Mouse (Mus musculus) natural killer cell, adult 2 months (primary cell): ENCODE measurements around the gene Hdac9.

Experiments used
- DNase-seq, 2 experiments: peaks; one replicate each; pipeline ENCODE4 v3.0.0; 2022; ENCODE audit warnings: low spot score in 2 of 2

Gene Hdac9

DNA sequence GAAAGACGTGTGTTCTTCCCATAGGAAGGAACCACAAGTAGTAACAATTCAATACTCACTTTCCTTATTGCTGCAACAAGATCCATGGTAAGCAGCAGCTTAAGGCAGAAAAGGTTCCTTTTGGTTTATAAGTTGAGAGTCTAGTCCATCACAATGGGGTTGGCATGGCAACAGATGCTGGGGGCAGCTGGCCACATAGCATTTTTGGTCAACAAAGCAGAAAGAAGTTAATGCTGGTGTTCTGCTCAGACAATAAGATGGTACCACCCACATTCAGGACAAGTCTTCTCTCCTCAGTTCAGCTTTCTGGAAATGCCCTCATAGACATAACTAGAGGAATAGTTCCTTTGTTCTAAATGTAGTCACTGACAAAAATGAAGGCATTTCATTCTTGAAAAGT, at the start of gene Hdac9:
TSS of gene Hdac9 (minus strand) at position 101 of the 400 bp plus-strand sequence.
- no peak for DNase-seq

DNA sequence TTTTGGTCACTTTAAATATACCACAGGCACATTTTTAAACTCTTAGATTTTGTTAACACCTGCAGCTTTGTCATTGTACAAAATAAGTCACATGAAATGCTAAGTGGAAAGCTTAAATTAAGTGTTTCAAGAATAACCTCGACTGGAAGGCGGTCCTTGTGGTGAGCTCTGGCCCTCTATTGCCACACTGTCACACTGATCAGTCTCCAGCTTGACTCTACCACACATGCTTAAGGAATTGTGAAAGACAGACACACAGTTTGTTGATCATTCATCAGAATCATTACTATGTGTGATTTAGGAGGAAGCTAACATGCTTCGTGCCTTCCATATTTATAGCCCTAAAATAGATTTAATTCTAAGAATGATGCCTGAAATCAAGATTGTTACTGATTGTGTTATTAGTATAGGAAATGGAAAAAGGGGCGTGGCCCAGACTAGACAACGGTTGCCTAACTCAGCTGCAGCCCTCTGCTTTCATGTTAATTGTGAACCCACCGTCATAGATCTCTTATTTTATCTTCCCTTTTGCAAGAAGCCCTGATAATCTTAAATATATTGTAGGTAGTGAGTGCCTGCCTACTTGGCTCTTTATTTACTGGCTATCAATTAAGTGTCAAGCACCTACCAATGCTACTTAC, 32.3 kb upstream of the Hdac9 start:
- no peak for DNase-seq

DNA sequence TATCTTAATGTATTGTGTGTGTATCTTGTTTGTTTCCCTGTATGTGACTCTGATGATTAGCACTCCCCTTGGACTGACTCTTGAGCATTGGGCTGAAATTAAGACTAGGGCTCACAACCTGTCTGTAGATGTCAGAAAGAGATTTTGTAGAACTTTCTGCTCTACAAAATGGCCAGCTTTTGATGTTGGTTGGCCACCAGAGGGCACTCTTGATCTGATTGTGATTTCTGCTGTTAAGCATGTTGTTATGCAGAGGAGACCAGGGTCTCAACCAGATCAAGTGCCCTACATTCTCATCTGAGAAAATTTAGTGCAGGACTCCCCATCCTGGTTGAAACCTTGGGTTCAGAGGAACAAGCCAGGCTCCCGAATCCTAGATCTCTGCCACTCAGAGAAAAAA, 21.0 kb upstream of the Hdac9 start:
- peak; percentile 5 to 13 for DNase-seq

DNA sequence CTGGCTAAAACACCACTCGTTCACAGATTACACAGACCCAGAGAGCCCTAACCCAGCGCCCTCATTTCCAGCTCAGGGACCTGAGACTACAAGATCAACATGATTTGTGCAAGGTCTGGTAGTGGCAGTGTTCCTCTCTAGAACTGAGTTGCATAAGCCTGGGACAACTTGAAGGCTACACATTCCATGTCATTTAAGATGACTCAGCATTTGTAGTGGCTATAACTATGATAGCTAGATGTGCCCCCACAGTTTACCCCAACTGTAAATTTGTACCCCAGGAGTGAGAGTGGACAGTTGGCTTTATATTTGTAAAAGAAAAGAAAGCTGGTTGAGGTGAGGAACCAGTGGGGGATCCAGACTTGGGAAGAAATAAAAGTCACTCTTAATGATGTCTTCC, 8.9 kb downstream of the Hdac9 start:
- no peak for DNase-seq

DNA sequence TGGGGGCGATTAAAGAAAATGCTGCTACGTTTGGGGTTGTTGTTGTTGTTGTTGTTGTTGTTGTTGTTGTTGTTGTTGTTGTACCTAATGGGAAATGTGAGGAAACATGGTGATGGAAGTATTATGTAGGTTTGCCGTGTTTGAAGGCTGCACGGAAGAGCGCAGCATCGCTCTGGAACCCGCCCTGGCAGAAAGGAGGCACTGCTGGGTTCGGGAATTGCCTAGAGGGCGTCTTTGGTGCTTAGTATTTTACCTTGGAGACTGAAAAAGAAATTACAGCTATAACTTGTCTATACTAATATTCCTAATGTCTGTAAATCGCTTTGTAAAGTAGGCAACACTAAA, 9.4 kb downstream of the Hdac9 start:
- no peak for DNase-seq

DNA sequence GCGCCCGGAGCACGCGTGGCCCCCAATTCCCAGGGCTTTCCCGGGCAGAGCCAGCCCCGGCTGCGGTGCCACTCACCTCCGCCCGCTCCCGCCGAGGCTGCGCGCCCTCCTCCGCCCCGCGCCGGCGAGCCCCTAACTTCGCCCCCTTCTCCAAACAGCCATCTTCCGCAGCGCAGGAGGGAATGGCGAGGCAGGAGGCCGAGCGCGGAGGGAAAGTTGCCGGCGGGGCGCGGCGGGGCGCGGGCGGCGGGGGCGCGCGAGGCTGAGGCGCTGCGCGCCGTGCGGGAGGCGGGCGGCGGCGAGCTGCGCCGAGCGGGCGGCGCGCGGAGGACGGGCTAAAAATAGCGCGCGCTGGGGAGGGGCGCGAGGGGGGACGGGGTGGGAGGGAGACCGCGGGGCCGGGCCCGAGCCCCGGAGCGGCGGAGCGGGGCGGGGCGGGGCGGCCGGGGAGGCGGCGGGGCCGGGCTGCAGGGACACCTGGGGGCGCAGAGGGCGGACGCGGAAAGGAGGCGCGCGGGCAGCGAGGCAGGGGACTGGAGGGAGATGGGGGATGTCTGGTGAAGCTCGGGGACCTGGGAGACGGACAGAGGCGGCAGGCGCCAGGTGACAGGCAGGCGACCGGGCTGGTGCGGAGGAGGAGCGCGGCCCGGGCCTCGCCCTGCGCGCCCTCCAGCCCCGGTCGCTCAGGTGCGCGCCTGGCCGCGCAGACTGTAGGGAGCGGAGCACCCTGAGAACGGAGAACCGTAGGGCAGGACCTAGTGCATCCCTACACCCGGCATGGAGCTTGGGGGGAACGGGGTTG, 10.0 kb downstream of the Hdac9 start:
- DNase-seq: no peak

DNA sequence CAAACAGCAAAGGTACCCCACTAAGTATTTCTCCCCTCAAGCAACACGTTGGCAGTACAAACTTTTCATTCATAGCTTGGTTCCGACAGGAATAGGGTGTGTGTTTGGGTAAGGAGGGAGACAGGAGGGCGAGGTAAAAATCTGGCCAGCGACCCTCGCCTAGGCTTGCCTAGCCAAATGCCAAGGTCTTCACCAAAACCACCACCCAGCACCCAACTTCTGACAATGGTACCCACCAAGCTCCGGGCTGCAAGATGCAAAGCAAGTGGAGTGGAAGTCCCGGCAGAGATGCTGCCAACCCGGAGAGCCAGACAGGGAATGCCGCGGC, 10.6 kb downstream of the Hdac9 start:
- DNase-seq: no peak

DNA sequence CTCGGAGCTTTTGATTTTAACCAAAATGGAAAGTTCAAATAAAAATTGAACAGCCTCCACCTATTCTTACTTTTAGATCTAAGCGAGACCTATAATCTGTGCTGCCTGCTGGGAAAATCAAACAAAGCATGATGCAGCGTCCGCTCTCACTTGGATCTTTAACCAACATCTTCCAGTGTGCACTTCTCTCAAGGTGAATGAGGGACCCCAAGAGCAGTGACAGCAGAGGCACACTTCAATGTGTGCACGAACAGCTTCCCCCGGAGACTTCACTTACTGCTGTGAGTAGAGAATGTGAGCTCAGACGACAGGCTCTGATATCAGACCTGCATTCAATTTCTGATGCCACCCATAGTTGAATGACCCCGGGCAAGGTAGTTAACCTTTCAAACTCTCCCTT, 16.7 kb downstream of the Hdac9 start:
- no peak for DNase-seq

DNA sequence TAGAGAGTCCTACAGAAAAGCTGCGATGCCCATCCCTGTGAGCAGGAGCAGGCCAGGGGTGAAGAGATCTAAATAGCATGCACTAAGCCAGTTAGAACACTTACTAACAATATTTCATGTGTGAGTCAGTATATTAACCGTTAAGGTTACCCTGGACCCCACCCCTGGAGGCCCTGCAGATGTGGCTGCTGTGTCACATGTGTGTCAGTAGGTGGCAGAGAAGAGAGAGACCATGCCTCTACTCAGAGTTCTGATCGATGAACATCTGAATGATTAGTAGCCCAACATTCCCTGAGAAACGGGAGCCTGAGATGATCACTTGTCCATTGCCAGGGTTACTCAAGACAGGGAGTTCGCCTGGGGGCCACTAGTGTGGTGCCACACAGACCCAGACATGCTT, 22.0 kb downstream of the Hdac9 start:
- no peak for DNase-seq

DNA sequence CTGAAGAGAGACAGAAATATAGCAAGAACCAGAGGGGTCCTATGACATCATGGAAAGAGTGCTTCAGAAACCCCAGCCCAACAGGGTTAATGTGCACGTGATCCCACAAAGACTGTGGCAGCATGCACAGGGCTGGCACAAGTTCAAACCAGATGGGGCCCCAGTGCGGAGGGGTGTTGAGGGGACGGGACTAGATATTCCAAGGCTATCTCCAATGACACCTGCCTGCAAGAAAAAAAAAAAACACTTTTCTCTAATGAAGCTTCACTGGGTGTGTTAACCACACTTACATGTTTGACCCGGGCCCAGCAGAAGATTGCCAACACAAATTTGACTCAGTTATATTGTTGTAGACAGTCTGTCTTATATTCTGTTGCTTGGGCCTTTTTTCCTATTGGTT, 28.2 kb downstream of the Hdac9 start:
- DNase-seq: no peak

DNA sequence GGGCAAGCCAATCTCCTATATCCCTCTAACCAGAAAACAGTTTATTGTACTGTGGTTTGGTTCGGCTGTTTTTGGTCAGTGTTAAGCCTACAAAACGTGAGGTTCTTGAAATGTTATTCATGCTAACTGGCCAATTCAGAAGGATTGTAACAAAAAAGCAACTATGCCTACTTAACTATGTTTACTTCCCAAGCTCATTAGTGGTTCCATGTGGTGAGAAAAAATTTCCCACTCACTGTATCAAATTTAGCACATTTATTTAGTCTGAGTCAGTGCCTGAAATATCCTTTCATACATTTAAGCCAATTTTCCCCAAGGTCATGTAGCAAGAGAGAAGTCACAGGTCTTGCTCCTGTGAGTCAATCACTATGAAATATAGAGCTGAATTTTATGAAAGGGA, 42.0 kb downstream of the Hdac9 start:
- DNase-seq: no peak

DNA sequence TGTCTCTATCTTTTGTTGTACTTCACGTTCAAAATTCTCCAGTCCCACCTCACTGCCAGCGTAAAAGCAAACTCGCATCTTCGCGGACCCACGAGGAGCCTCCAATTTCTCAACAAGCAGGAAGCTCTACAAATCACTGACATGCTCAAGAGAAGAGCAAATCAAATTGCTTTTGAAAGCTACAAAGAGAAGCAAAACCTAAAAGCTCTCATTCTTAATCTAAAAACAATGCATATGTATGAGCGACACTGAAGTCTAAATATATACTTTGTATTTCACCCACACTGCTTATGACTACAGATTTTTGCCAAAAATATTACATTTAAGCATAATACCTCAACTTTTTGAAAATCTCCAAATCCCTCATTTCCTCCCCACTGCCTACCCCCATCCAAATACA, 45.9 kb downstream of the Hdac9 start:
- no peak for DNase-seq

DNA sequence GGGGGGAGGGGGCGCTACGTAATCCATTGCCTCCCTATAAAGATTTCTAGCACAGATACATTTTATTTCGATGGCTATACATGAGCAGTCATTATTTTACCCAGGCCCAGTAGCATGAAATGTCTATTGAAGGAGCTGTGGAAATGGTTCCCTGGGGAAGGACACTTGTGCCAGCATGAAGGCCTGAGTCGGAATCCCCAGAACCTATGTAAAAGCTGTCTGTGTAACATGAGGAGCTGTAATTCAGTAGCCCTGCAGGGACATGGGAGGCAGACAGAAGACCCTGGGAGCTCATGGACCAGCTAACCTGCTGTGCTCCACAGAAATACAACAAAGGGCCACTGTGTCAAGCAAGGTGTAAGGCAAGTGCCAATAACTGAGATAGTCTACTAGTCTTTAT, 75.7 kb downstream of the Hdac9 start:
- DNase-seq: no peak

DNA sequence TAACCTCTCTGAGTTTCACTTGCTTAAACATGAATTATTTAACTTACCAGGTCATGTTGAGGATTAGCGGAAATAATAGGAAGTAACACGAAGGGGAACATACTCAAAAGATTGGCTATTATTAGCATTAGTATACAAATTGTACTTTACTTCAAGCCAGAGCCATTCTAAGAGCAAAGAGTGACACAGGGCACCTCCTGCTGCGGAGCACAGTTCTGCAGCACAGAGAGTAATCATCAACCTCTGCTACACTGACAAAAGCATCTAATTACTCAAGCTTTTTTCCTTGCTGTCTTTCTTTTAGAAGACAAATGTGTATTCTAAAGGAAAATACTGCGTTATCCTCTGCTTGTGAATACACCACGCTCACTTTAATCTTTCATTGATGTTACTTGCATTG, 79.6 kb downstream of the Hdac9 start:
- DNase-seq: no peak

DNA sequence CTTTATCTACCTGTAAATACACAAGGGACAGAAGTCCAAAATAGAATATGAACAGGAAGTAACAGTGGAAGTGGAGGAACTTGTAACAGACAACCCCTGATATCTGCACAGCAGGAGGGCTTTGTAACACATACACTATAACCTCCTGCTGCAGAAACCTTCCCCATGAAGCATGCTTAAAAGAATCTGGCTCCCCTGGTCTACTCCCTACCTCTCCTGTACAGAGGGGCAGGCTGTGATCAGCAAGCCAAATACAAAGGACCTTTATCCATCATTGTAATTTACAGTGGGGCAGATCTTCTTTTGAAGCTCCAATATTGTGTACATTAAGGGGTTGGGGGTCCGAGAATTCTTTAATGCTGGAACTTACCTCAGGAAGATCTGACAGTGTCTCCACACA, 80.0 kb downstream of the Hdac9 start:
- no peak for DNase-seq

DNA sequence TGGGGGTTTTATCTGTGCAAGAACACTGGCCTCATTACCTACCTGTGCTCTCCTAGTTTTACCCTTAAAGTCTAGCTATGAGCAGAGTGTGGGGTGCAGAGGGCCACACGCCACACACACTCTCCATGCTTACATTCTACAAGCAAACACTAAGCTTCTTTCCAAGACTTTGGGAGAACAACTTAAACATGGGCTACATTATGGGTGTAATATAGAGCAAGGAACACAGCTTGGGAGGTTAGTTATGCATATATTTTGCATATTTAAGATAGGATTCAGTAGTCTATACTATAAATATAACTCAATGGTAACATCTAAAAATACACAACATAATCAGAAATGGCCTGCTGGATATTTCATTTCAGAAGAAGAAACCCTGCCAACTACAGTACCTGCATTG, 80.8 kb downstream of the Hdac9 start:
- no peak for DNase-seq

DNA sequence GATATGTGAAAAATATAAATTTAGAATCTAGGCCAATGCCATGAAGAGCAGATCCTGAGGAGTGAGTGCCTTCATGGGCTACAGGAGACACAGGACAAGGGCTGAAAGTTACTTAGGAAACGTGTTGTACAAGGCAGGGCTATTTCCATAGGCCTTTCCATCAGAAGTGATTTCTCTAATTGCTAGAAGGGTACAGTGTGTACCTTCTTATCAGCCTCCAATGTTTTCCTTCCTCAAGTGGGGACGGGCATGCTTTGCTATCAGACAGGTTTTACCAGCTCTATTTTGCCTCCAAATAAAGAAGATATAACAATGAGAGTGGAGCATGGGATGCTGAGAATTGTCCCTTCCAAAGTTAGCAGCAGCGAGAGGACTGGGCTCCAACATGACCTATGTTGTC, 81.4 kb downstream of the Hdac9 start:
- DNase-seq: no peak

DNA sequence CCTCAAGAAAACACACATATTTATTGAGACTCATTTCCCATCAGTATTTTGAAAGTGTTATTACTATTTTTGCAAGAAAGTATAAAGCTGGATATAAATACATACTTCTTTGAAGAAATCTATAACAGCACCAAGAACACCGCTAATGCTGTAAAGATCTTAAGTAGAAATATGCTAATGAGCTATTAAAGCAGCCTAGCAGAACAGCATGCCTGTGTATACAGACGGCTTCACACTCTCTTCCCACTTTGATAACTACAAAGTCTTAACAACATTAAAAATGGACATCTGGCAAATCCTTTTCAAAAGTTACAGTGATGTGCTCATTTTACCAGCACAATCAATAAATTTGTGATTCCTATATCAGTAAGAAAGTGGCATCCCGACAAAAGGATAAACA, 88.2 kb downstream of the Hdac9 start:
- no peak for DNase-seq

DNA sequence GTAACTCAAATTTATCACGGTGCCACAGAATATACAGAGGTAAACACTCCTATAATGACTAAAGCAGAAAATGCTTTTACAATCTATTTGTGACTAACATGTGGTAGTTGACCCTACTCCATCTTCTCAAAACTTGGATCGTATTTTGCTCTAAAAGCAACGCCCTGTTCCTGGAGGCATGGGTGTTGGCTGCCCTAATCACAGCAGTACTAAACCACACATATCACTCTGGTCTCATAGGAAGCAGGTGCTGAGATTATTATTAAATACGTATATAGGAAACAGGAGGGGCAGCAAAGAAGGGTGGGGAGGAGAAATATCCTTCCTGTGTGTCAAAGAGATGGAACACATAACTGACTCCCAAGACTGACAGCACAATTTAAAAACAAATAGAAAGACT, 90.0 kb downstream of the Hdac9 start:
- no peak for DNase-seq

DNA sequence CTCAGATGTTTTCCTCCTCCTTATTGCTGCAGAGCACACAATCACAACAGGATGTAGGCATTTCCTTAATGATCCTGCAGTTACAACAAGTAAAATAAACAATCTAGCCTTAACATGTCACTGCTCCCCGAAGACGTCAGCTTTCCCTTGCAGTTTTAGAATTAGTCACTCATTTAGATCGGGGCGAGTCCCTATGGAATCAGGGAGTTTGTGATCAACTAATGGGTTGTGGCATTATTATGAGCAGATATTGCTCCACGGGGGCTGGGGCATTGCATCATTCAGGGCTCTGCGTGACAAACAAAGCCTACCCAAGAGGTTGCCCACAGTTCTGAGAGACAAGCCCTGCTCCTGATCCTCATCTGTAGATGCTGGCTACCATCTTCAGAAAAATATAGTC, 96.7 kb downstream of the Hdac9 start:
- no peak for DNase-seq

DNA sequence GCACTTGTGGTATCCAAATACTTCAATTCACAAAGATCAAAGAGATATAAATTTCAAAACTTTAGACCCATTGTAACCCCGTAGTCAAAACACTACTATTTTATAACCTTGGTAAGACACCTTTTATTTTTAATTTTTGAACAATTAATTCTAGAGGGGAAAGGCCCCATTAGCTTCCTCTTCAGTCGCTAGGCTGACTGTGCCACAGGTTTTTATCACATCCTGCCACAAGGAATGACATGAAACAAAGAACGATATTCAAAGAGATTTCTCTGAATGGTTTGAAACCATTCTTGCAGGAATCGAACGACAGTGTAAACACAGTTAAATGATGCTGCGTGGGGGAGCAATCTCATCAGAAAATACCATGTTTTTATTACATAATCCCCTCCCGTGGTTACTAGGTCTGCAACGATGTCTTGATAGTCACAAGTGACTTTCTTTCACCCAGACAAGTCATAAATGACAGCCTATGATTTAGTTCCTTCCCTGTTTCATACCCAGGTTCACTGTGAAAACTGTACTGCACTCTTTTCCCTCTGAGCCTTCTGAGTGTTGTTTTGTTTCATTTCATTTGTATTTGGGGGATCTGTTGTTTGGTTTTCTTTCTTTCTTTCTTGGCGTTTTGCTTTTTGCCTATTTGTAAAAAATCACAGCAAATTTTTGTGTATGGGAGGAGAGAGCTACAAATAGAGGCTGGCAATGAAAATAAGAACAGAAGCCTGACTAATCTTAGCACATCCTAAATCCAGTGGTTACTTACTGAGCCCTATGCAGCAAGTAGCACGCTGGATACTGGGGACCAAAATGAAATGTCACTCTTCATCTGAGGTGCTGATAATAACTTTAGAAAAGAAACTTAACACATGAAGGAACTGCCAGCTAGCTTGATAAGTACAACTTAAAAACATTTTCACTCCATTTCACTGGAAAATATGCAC, 105.0 kb downstream of the Hdac9 start:
- no peak for DNase-seq

DNA sequence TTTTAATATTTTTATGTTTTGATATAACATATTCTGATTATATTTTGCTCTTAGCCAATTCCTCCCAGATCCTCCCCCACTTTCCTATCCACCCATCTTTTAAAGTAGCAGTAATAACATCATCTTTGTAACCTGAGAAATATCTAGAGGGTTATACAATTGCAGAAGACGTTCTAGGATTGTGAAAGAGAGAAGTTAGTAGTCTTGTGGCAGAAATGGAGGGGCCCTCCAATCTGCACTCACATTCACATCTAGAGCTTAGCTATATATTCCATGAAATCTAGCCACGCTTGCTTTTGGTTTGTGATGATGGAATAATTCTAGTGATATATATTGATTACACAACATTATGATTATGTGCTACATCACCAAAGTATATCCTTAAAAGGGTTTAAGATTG, 106.7 kb downstream of the Hdac9 start:
- no peak for DNase-seq

DNA sequence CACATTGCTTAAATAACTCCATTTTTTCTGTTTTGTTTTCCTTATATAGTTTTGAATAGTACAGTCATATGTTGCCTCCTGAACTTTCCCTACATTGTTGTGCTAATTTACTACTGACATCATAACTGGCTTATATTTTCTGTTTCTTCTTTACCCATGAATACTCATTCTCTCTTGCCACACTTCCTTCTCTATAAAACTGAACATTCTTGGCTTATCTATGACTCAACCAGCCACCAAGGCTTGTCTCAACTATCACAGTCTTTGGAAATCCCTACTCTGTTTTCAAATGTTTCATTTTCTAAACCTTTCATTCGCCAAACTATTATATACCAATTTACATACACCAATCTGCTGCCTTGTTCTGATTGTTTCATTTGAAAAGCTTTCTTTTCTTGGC, 108.7 kb downstream of the Hdac9 start:
- DNase-seq: no peak
